14 mouse cellular contexts compared by ENCODE assay signal in the genomic region with DNA sequence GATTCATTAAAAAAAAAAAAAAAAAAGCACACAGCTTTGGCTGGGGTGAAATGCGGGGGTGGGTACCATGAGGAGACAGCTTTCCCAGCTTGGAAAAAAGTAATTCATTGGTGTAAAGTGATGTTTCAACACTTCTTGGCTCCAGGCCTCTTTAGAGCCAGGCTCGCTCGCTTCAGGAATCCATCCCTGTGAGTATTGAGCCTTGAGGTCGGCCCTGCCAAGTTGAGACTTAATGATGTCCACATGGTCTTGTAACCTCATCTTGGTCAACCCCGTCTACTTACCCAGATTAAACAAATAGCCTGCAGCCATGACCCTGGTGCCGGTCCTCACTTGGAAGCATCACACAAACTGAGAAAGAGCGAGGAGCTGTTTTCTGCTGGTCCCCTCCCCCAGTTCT.
A peak's percentile ranks its signal among the peaks of the same experiment; 100 is the strongest.
DNase-seq lines count a peak whose midpoint lies in the region; ATAC-seq and TF ChIP-seq lines count a peak whose summit lies in the region.
"Had no signal": no experiment of that assay in that cellular context is flagged by ENCODE, and none has a peak within 500 bp of the region (broad histone marks: within the 10 kb centered on the region; RNA-seq: fewer than 3 reads in every experiment).

No protein-coding gene starts in this region.

- 0 out of 2 replicates have a peak, but pooled peaks have one; percentile 12 for ATAC-seq in embryonic facial prominence, embryonic 11.5 days (replicated peaks; ENCODE audit: insufficient number of reproducible peaks, low FRiP score, low TSS enrichment, low read depth)
- ATAC-seq in hindbrain, postnatal 0 days: no peak

- H3K4me1 ChIP-seq in embryonic facial prominence, embryonic 11.5 days (ENCODE audit: control insufficient read depth, insufficient read depth, low read length): no peaks in the 10 kb centered on the region
- peaks cover 13% of the 10 kb centered on the region for H3K4me1 ChIP-seq in limb, embryonic 10.5 days
- H3K4me1 ChIP-seq in hindbrain, postnatal 0 days (ENCODE audit: insufficient read depth, low read length): no peaks in the 10 kb centered on the region
- H3K4me1 ChIP-seq: neural tube, embryonic 15.5 days had no signal

- H3K9me3 ChIP-seq in embryonic facial prominence, embryonic 11.5 days (replicated peaks; ENCODE audit: control insufficient read depth, low read length): no peaks in the 10 kb centered on the region
- no peaks in the 10 kb centered on the region for H3K9me3 ChIP-seq in limb, embryonic 10.5 days (replicated peaks)
- H3K9me3 ChIP-seq in hindbrain, postnatal 0 days (ENCODE audit: low read length): no peaks in the 10 kb centered on the region
- H3K9me3 ChIP-seq: limb, embryonic 12.5 days; neural tube, embryonic 15.5 days had no signal

- TF ChIP-seq CTCF in hindbrain, postnatal 0 days (IDR thresholded peaks at IDR 0.05; ENCODE audit: low read depth): no peak

- peaks cover 6% of the 10 kb centered on the region; the same call in 1 of the 2 replicates for H3K36me3 ChIP-seq in embryonic facial prominence, embryonic 11.5 days (replicated peaks; ENCODE audit: control insufficient read depth, insufficient read depth, low read depth, low read length)
- H3K36me3 ChIP-seq in limb, embryonic 10.5 days: peaks cover 44% of the 10 kb centered on the region
- no peaks in the 10 kb centered on the region for H3K36me3 ChIP-seq in hindbrain, postnatal 0 days (ENCODE audit: insufficient read depth, low read length)

- intact Hi-C loops in heart, postnatal 10 days (cut with DNase I): no loop called here

- no peaks in the 10 kb centered on the region for H3K27me3 ChIP-seq in embryonic facial prominence, embryonic 11.5 days (ENCODE audit: control insufficient read depth, insufficient read depth, low read length)
- H3K27me3 ChIP-seq in limb, embryonic 10.5 days (ENCODE audit: low read depth, poor library complexity, severe bottlenecking): no peaks in the 10 kb centered on the region
- H3K27me3 ChIP-seq in hindbrain, postnatal 0 days (ENCODE audit: insufficient read depth, low read length): no peaks in the 10 kb centered on the region
- H3K27me3 ChIP-seq: limb, embryonic 12.5 days; neural tube, embryonic 15.5 days had no signal

- 39% methylated on average over 7 of the region's 7 CpGs for WGBS in embryonic facial prominence, embryonic 11.5 days
- 55% methylated on average over 7 of the region's 7 CpGs for WGBS in limb, embryonic 10.5 days
- WGBS in hindbrain, postnatal 0 days: 92% methylated on average over 7 of the region's 7 CpGs

- H3K4me3 ChIP-seq in embryonic facial prominence, embryonic 11.5 days (ENCODE audit: low read depth, low read length): no peak overlapping the region
- no peak overlapping the region for H3K4me3 ChIP-seq in limb, embryonic 10.5 days
- H3K4me3 ChIP-seq in hindbrain, postnatal 0 days (ENCODE audit: low read length): no peak overlapping the region
- H3K4me3 ChIP-seq: limb, embryonic 12.5 days; neural tube, embryonic 15.5 days had no signal

- no peak overlapping the region for H3K9ac ChIP-seq in embryonic facial prominence, embryonic 11.5 days (replicated peaks; ENCODE audit: low read length)
- H3K9ac ChIP-seq in hindbrain, postnatal 0 days (replicated peaks; ENCODE audit: low read length): no peak overlapping the region
- H3K9ac ChIP-seq: limb, embryonic 12.5 days; neural tube, embryonic 15.5 days had no signal

- peak; percentile 23 to 33 for DNase-seq in heart, postnatal 10 days
- no peak for DNase-seq in heart, adult 8-10 months (ENCODE audit: low spot score)
- peak; percentile 42 for DNase-seq in embryonic facial prominence, embryonic 11.5 days (ENCODE audit: low spot score)
- no peak for DNase-seq in limb, embryonic 10.5 days (ENCODE audit: low spot score)
- DNase-seq in lung, postnatal 36 days: peak; percentile 62
- DNase-seq in hindbrain, postnatal 0 days (ENCODE audit: low spot score): no peak
- no peak for DNase-seq in T-cell, adult 2 months (ENCODE audit: low spot score)
- DNase-seq in thymus, postnatal 14 days: no peak
- DNase-seq: adrenal gland, adult 8-10 months; cerebellum, adult 9-11 months; kidney, postnatal 10 days; thymus, postnatal 36 days had no signal

- H3K27ac ChIP-seq in embryonic facial prominence, embryonic 11.5 days (replicated peaks; ENCODE audit: low read depth, low read length): no peak overlapping the region
- peak overlapping the region; percentile 31 for H3K27ac ChIP-seq in limb, embryonic 10.5 days
- no peak overlapping the region for H3K27ac ChIP-seq in hindbrain, postnatal 0 days
- H3K27ac ChIP-seq: limb, embryonic 12.5 days; neural tube, embryonic 15.5 days had no signal

- no peak overlapping the region for H3K4me2 ChIP-seq in embryonic facial prominence, embryonic 11.5 days (ENCODE audit: low read depth, low read length)
- no peak overlapping the region for H3K4me2 ChIP-seq in hindbrain, postnatal 0 days (ENCODE audit: low read depth, low read length)
- H3K4me2 ChIP-seq: limb, embryonic 12.5 days; neural tube, embryonic 15.5 days had no signal

Comparison
In these comparisons a context has a peak if more than half of its experiments do, and no peak if none do; other contexts are left out.
1. DNase-seq: peak in heart, postnatal 10 days (2 of 2), embryonic facial prominence, embryonic 11.5 days (single experiment) and lung, postnatal 36 days (single experiment); none in heart, adult 8-10 months (single experiment), limb, embryonic 10.5 days (single experiment), hindbrain, postnatal 0 days (single experiment), T-cell, adult 2 months (single experiment) and thymus, postnatal 14 days (single experiment).